Mouse (Mus musculus): ENCODE measurements around the gene Olfr736. TPM values are rescaled to one million over a fixed set of nuclear protein-coding genes. Genes with fewer than 3 reads are reported as not detected.

The Olfr736 gene
- total RNA-seq (2023) = not detected

GRCm38 (mm10) chr14:50380863-50381262 is at the start of gene Olfr736:
TSS of gene Olfr736 (plus strand) at chr14:50381163.

GRCm38 (mm10) chr14:50348796-50349195 is 32.2 kb upstream of the Olfr736 start, which contains the start of gene Olfr735:
TSS of gene Olfr735 (minus strand) at chr14:50348872.

GRCm38 (mm10) chr14:50357593-50357992 is 23.4 kb upstream of the Olfr736 start, which contains the start of gene Tlr11:
TSS of gene Tlr11 (plus strand) at chr14:50357914.

GRCm38 (mm10) chr14:50407268-50407667 is 26.3 kb downstream of the Olfr736 start, which contains the start of gene Olfr738:
TSS of gene Olfr738 (plus strand) at chr14:50407568.

GRCm38 (mm10) chr14:50418326-50418725 is 37.4 kb downstream of the Olfr736 start, which contains the start of gene Olfr739:
TSS of gene Olfr739 (plus strand) at chr14:50418626.

Other genes with a start within 250 kb of the Olfr736 start
- gene Olfr728, start 238.5 kb upstream of the Olfr736 start, total RNA-seq (2023) = not detected
- not detected for gene Olfr729, start 228.3 kb upstream of the Olfr736 start, total RNA-seq (2023)
- not detected for gene Olfr730, start 193.0 kb upstream of the Olfr736 start, total RNA-seq (2023)
- gene Olfr731, start 139.3 kb upstream of the Olfr736 start, total RNA-seq (2023) = not detected
- gene Olfr732, start 97.0 kb upstream of the Olfr736 start, total RNA-seq (2023) = not detected
- not detected for gene Olfr733, start 79.6 kb upstream of the Olfr736 start, total RNA-seq (2023)
- not detected for gene Olfr734, start 54.4 kb upstream of the Olfr736 start, total RNA-seq (2023)
- not detected for gene Olfr735, start 32.3 kb upstream of the Olfr736 start, total RNA-seq (2023)
- gene Tlr11, start 23.2 kb upstream of the Olfr736 start, total RNA-seq (2023) = 0.21 TPM
- gene Olfr738, start 26.4 kb downstream of the Olfr736 start, total RNA-seq (2023) = not detected
- not detected for gene Olfr739, start 37.5 kb downstream of the Olfr736 start, total RNA-seq (2023)
- gene Olfr740, start 64.4 kb downstream of the Olfr736 start, total RNA-seq (2023) = not detected
- not detected for gene Olfr741, start 91.6 kb downstream of the Olfr736 start, total RNA-seq (2023)
- not detected for gene Olfr742, start 122.4 kb downstream of the Olfr736 start, total RNA-seq (2023)
- gene Olfr743, start 140.7 kb downstream of the Olfr736 start, total RNA-seq (2023) = not detected
- not detected for gene Olfr744, start 233.7 kb downstream of the Olfr736 start, total RNA-seq (2023)

All from CD8-positive naive resting alpha-beta T cell, adult 57 days (primary cell).